Comparison of ENCODE assay signal across 15 mouse cellular contexts in genomic region chr4:41310567-41311563, GRCm38 (mm10). TPM values are rescaled to one million over a fixed set of nuclear protein-coding genes. Genes with fewer than 3 reads are reported as not detected.
A peak's percentile ranks its signal among the peaks of the same experiment; 100 is the strongest.
DNase-seq lines count a peak whose midpoint lies in the region; ATAC-seq and TF ChIP-seq lines count a peak whose summit lies in the region.
"Had no signal": no experiment of that assay in that cellular context is flagged by ENCODE, and none has a peak within 500 bp of the region (broad histone marks: within the 10 kb centered on the region; RNA-seq: fewer than 3 reads in every experiment).

No protein-coding gene starts in this region.

- DNase-seq in lung, postnatal 0 days (ENCODE audit: low spot score) = peak; percentile 35
- DNase-seq in lung, postnatal 10 days = no peak
- DNase-seq in CH12.LX (ENCODE audit: extremely low read depth) = peak; percentile 79
- DNase-seq in monocyte, adult 2 months (ENCODE audit: low read depth in 1 of 2, low spot score in 2 of 2) = peak; percentile 38 to 40
- no peak for DNase-seq in adrenal gland, adult 8-10 months
- DNase-seq in right cerebral cortex, adult 2 months (ENCODE audit: low spot score in 2 of 2) = no peak
- DNase-seq: cerebellum, adult 18-20 months; heart, postnatal 4 days; retina, postnatal 1 day; thymus, adult 2 months had no signal

- TF ChIP-seq CTCF in lung, postnatal 0 days (IDR thresholded peaks at IDR 0.05) = no peak
- no peak for TF ChIP-seq CTCF in CH12.LX (conservative IDR thresholded peaks at IDR 0.05 in 1 of 2, IDR thresholded peaks at IDR 0.05 in 1 of 2; ENCODE audit: low read depth in 2 of 2, low read length in 2 of 2)

- H3K79me2 ChIP-seq in CH12.LX (replicated peaks; ENCODE audit: control insufficient read depth, extremely low read depth, insufficient read depth, poor library complexity, severe bottlenecking) = peaks cover 38% of the 10 kb centered on the region

- dilution Hi-C loops in CH12.LX (cut with MboI; ENCODE audit: extremely low pct_ligation_motif_present, extremely low pct_unique_long_range_greater_than_20kb, low sequenced_read_pairs) = no loop called here

- peaks cover 16% of the 10 kb centered on the region; the same call in 1 of the 2 replicates for H3K4me1 ChIP-seq in lung, postnatal 0 days (ENCODE audit: insufficient read depth, low read depth, low read length)
- peaks cover 31 to 76% of the 10 kb centered on the region in 2 experiments for H3K4me1 ChIP-seq in CH12.LX (ENCODE audit: control insufficient read depth in 1 of 2, insufficient read depth in 2 of 2)
- peaks cover 24% of the 10 kb centered on the region for H3K4me1 ChIP-seq in midbrain, embryonic 16.5 days (ENCODE audit: control insufficient read depth, insufficient read depth, low read length)

- H3K9ac ChIP-seq in lung, postnatal 0 days (replicated peaks; ENCODE audit: low read depth) = no peak overlapping the region
- 0 out of 2 replicates have a peak overlapping the region, but pooled peaks have one; percentile 2 for H3K9ac ChIP-seq in CH12.LX (ENCODE audit: insufficient read depth, low read depth)
- no peak overlapping the region for H3K9ac ChIP-seq in midbrain, embryonic 16.5 days (ENCODE audit: low read depth, low read length)
- H3K9ac ChIP-seq: forebrain, embryonic 12.5 days had no signal

- TF ChIP-seq POLR2A in CH12.LX (IDR thresholded peaks at IDR 0.05; ENCODE audit: low read depth, low read length) = no peak

- no peak overlapping the region for H3K4me2 ChIP-seq in lung, postnatal 0 days (replicated peaks; ENCODE audit: low read depth, low read length)
- peak overlapping the region; percentile 48 for H3K4me2 ChIP-seq in CH12.LX (ENCODE audit: insufficient read depth, low read depth, poor library complexity, severe bottlenecking)
- no peak overlapping the region for H3K4me2 ChIP-seq in midbrain, embryonic 16.5 days (ENCODE audit: low read length)
- H3K4me2 ChIP-seq: forebrain, embryonic 12.5 days; heart, embryonic 13.5 days had no signal

- H3K27me3 ChIP-seq in lung, postnatal 0 days (replicated peaks; ENCODE audit: insufficient read depth, low read length) = no peaks in the 10 kb centered on the region
- H3K27me3 ChIP-seq in CH12.LX (replicated peaks) = no peaks in the 10 kb centered on the region
- H3K27me3 ChIP-seq in midbrain, embryonic 16.5 days (ENCODE audit: control insufficient read depth, insufficient read depth, low read depth, low read length) = no peaks in the 10 kb centered on the region
- H3K27me3 ChIP-seq: forebrain, embryonic 12.5 days; heart, embryonic 13.5 days had no signal

- no peak for ATAC-seq in lung, postnatal 0 days
- peak; percentile 48 for ATAC-seq in hematopoietic stem cell, adult 5-6 weeks (replicated peaks in 1 of 2; ENCODE audit: insufficient read depth in 1 of 2, low FRiP score in 2 of 2, low TSS enrichment in 1 of 2, low read depth in 1 of 2, poor library complexity in 2 of 2, severe bottlenecking in 2 of 2)
- no peak for ATAC-seq in midbrain, embryonic 16.5 days

- H3K9me3 ChIP-seq in lung, postnatal 0 days (ENCODE audit: low read length) = no peaks in the 10 kb centered on the region
- H3K9me3 ChIP-seq in CH12.LX (replicated peaks; ENCODE audit: low read length) = no peaks in the 10 kb centered on the region
- H3K9me3 ChIP-seq in midbrain, embryonic 16.5 days (replicated peaks; ENCODE audit: control insufficient read depth, low read length, poor library complexity, severe bottlenecking) = no peaks in the 10 kb centered on the region
- H3K9me3 ChIP-seq: forebrain, embryonic 12.5 days; heart, embryonic 13.5 days had no signal

- in situ Hi-C loops in CH12.LX (cut with MboI; ENCODE audit: low pct_ligation_motif_present, low pct_unique_long_range_greater_than_20kb, low sequenced_read_pairs) = no loop called here

- TF ChIP-seq RAD21 in CH12.LX (IDR thresholded peaks at IDR 0.05; ENCODE audit: low read depth, low read length) = no peak; the same call in 1 of the 2 replicates

- no peak overlapping the region for H3K27ac ChIP-seq in lung, postnatal 0 days (ENCODE audit: low read length)
- H3K27ac ChIP-seq in CH12.LX (ENCODE audit: insufficient read depth, low read depth) = peak overlapping the region; percentile 80
- no peak overlapping the region for H3K27ac ChIP-seq in midbrain, embryonic 16.5 days (ENCODE audit: low read length)
- H3K27ac ChIP-seq: forebrain, embryonic 12.5 days; heart, embryonic 13.5 days; kidney, postnatal 0 days had no signal

- WGBS in lung, postnatal 0 days = 89% methylated on average over 9 of the region's 9 CpGs
- WGBS in midbrain, embryonic 16.5 days = 97% methylated on average over 9 of the region's 9 CpGs

- no peak overlapping the region for H3K4me3 ChIP-seq in lung, postnatal 0 days (ENCODE audit: low read depth, low read length)
- H3K4me3 ChIP-seq in CH12.LX (replicated peaks in 1 of 3; ENCODE audit: low read depth in 2 of 3, low read length in 2 of 3, poor library complexity in 1 of 3) = no peak overlapping the region
- H3K4me3 ChIP-seq in midbrain, embryonic 16.5 days (ENCODE audit: low read depth, low read length) = no peak overlapping the region
- H3K4me3 ChIP-seq: forebrain, embryonic 12.5 days; heart, embryonic 13.5 days had no signal

- TF ChIP-seq EP300 in lung, postnatal 0 days (IDR thresholded peaks at IDR 0.05) = no peak
- TF ChIP-seq EP300 in CH12.LX (IDR thresholded peaks at IDR 0.05; ENCODE audit: low read length) = peak; percentile 89

- no peaks in the 10 kb centered on the region; the same call in 1 of the 2 replicates for H3K36me3 ChIP-seq in lung, postnatal 0 days (ENCODE audit: insufficient read depth, low read length)
- peaks cover 10 to 51% of the 10 kb centered on the region in 2 experiments for H3K36me3 ChIP-seq in CH12.LX (replicated peaks in 1 of 2; ENCODE audit: control insufficient read depth in 1 of 2, insufficient read depth in 1 of 2, low read length in 1 of 2)
- H3K36me3 ChIP-seq in midbrain, embryonic 16.5 days (ENCODE audit: control insufficient read depth, insufficient read depth, low read length) = peaks cover 5% of the 10 kb centered on the region

TF ChIP-seq in CH12.LX, 34 proteins besides CTCF, POLR2A, EP300 and RAD21 (continues in another document):
- TF ChIP-seq MEF2A (IDR thresholded peaks at IDR 0.05; ENCODE audit: borderline replicate concordance, low read depth, low read length) (peak; percentile 89), CHD1 (IDR thresholded peaks at IDR 0.05; ENCODE audit: low read depth, low read length) (no peak), MYC (IDR thresholded peaks at IDR 0.05; ENCODE audit: low read depth, low read length) (peak; percentile 36), MXI1 (IDR thresholded peaks at IDR 0.05; ENCODE audit: low read depth, low read length) (peak; percentile 71), ELF1 (IDR thresholded peaks at IDR 0.05; ENCODE audit: low read depth, low read length) (no peak), USF2 (conservative IDR thresholded peaks at IDR 0.05; ENCODE audit: low read depth, low read length) (no peak), NRF1 (IDR thresholded peaks at IDR 0.05; ENCODE audit: low read depth, low read length) (no peak), KAT2A (IDR thresholded peaks at IDR 0.05; ENCODE audit: insufficient replicate concordance, low read length) (no peak), UBTF (IDR thresholded peaks at IDR 0.05; ENCODE audit: low read depth, low read length) (no peak), E2F4 (IDR thresholded peaks at IDR 0.05; ENCODE audit: insufficient replicate concordance, low read depth, low read length) (no peak), ETS1 (conservative IDR thresholded peaks at IDR 0.05; ENCODE audit: low read depth, low read length) (peak; percentile 68; the same call in 1 of the 2 replicates), GABPA (IDR thresholded peaks at IDR 0.05; ENCODE audit: insufficient replicate concordance, low read depth, low read length) (no peak), NELFE (IDR thresholded peaks at IDR 0.05; ENCODE audit: low read depth, low read length) (no peak), RCOR1 (conservative IDR thresholded peaks at IDR 0.05; ENCODE audit: low read depth, low read length) (no peak), SMC3 (IDR thresholded peaks at IDR 0.05; ENCODE audit: low read depth, low read length) (no peak), ZNF384 (IDR thresholded peaks at IDR 0.05; ENCODE audit: low read depth, low read length) (peak; percentile 77), TBP (conservative IDR thresholded peaks at IDR 0.05; ENCODE audit: low read depth, low read length) (no peak), POLR2AphosphoS2 (IDR thresholded peaks at IDR 0.05; ENCODE audit: low read depth, low read length) (no peak), SIN3A (IDR thresholded peaks at IDR 0.05; ENCODE audit: low read length) (peak; percentile 72), JUN (IDR thresholded peaks at IDR 0.05; ENCODE audit: insufficient read depth, low read depth, low read length) (0 out of 2 replicates have a peak, but pooled peaks have one; percentile 40)

RNA-seq across cellular contexts. Expression of gene Dcaf12, which starts 3.8 kb away (rescaled TPM):
- 41.3 and 48.1 TPM in 2 replicates for polyA plus RNA-seq in lung, postnatal 0 days (2015; fragmentation: Nextera tagmentation; extraction: Ambion mirVana)
- total RNA-seq in CH12.LX (2012; rRNA removed) (24.3 and 31.3 TPM in 2 replicates), CH12.LX (2014; rRNA removed) (30.8 and 33.7 TPM in 2 replicates)
- polyA plus RNA-seq in CH12.LX (2012; ENCODE audit: insufficient read length, low read depth) = 36.7 and 42.0 TPM in 2 replicates
- total RNA-seq in hematopoietic stem cell, adult 5-6 weeks (2017) = 25.5 and 35.0 TPM in 2 replicates
- polyA plus RNA-seq in midbrain, embryonic 16.5 days (2015; fragmentation: Nextera tagmentation; extraction: Ambion mirVana) = 76.6 and 83.6 TPM in 2 replicates
- 10 to 100 TPM; 46.6 to 55.3 (median 48.8) TPM for total RNA-seq in adrenal gland, adult 8-10 months (2022)

RNA-seq across cellular contexts. Expression of gene Ubap2, which starts 35.9 kb away (rescaled TPM):
- 18.2 and 21.4 TPM in 2 replicates for polyA plus RNA-seq in lung, postnatal 0 days (2015; fragmentation: Nextera tagmentation; extraction: Ambion mirVana)
- total RNA-seq in CH12.LX (2012; rRNA removed) = 17.2 and 17.4 TPM in 2 replicates
- 5.4 and 5.7 TPM in 2 replicates for total RNA-seq in CH12.LX (2014; rRNA removed)
- 115 and 135 TPM in 2 replicates for polyA plus RNA-seq in CH12.LX (2012; ENCODE audit: insufficient read length, low read depth)
- total RNA-seq in hematopoietic stem cell, adult 5-6 weeks (2017) = 21.9 and 30.1 TPM in 2 replicates
- 56.4 and 57.6 TPM in 2 replicates for polyA plus RNA-seq in midbrain, embryonic 16.5 days (2015; fragmentation: Nextera tagmentation; extraction: Ambion mirVana)
- 10 to 100 TPM; 35.0 to 49.3 (median 40.2) TPM for total RNA-seq in adrenal gland, adult 8-10 months (2022)

RNA-seq across cellular contexts. Expression of gene Ubap1, which starts 37.9 kb away (rescaled TPM):
- polyA plus RNA-seq in lung, postnatal 0 days (2015; fragmentation: Nextera tagmentation; extraction: Ambion mirVana) = 41.9 and 44.1 TPM in 2 replicates
- total RNA-seq in CH12.LX (2012; rRNA removed) (11.5 and 17.0 TPM in 2 replicates), CH12.LX (2014; rRNA removed) (14.0 and 17.5 TPM in 2 replicates)
- polyA plus RNA-seq in CH12.LX (2012; ENCODE audit: insufficient read length, low read depth) = 22.3 and 28.0 TPM in 2 replicates
- total RNA-seq in hematopoietic stem cell, adult 5-6 weeks (2017) = 37.3 and 44.5 TPM in 2 replicates
- polyA plus RNA-seq in midbrain, embryonic 16.5 days (2015; fragmentation: Nextera tagmentation; extraction: Ambion mirVana) = 64.4 and 69.0 TPM in 2 replicates
- 10 to 100 TPM; 47.8 to 55.8 (median 50.8) TPM for total RNA-seq in adrenal gland, adult 8-10 months (2022)

Comparison
In these comparisons a context has a peak if more than half of its experiments do, and no peak if none do; other contexts are left out.
1. DNase-seq: peak in lung, postnatal 0 days (single experiment), CH12.LX (single experiment) and monocyte, adult 2 months (2 of 2); none in lung, postnatal 10 days (single experiment), adrenal gland, adult 8-10 months (single experiment) and right cerebral cortex, adult 2 months (0 of 2).
2. ATAC-seq: peak in hematopoietic stem cell, adult 5-6 weeks (2 of 2); none in lung, postnatal 0 days (single experiment) and midbrain, embryonic 16.5 days (single experiment).